Mouse (Mus musculus): Measurements from ENCODE around the gene Exoc2. TPM values are rescaled to one million over a fixed set of nuclear protein-coding genes. Genes with fewer than 3 reads are reported as not detected.

Gene Exoc2
- polyA plus RNA-seq (2015; fragmentation: Nextera tagmentation; extraction: Ambion mirVana) = 18.6 and 20.1 TPM in 2 replicates

- peak within 1 kb of the TSS; percentile 92 for H3K9ac ChIP-seq
Observed at GRCm38 (mm10) chr13:30973501-30974246, at the start of gene Exoc2, which contains the start of gene Gm5447. Gene Exoc2 (minus strand): TSS chr13:30974093. Gene Gm5447 (plus strand): TSS chr13:30974204.

DNA sequence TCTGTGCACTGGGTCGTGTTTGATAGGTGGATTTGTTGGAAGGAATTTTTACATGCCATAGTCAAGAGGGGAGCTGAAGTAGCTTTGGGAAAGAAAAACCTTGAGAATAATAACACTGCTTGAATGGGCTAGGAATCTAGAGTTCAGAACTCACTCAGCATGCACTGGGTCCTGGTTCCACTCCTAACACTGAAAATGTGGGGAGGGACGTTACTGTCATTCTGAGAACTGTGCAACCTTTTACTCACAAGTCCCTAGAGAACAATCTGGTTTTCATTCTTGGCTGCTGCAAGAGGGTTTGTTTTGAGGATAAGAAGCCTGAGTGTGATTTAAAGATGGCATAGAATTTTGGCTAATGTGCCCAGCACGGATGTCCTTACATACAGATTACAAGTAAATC lies 49.8 kb upstream of the Exoc2 start:
- Histone ChIP-seq H3K9me3 (replicated peaks) (no peaks in the 10 kb centered on the region), H3K27ac (no peak overlapping the region), H3K9ac (no peak overlapping the region), H3K4me3 (no peak overlapping the region), H3K4me2 (no peak overlapping the region), H3K4me1 (replicated peaks) (no peaks in the 10 kb centered on the region), H3K27me3 (no peaks in the 10 kb centered on the region), H3K36me3 (no peaks in the 10 kb centered on the region)
- WGBS = 62% methylated on average over 3 of the region's 3 CpGs
- ATAC-seq (replicated peaks; ENCODE audit: insufficient number of reproducible peaks, insufficient read depth, low FRiP score, low read depth) = no peak

More at GRCm38 (mm10) chr13:30973501-30974246, at the start of gene Exoc2, which contains the start of gene Gm5447:
- no peaks in the 10 kb centered on the region for H3K36me3 ChIP-seq
- ATAC-seq (replicated peaks; ENCODE audit: insufficient number of reproducible peaks, insufficient read depth, low FRiP score, low read depth) = peak; percentile 96
- under 1% methylated on average over 54 of the region's 54 CpGs for WGBS
- H3K4me1 ChIP-seq (replicated peaks) = peaks cover 16% of the 10 kb centered on the region
- no peaks in the 10 kb centered on the region for H3K9me3 ChIP-seq (replicated peaks)
- H3K4me3 ChIP-seq = peak within 1 kb of the TSS; percentile 100
- H3K27ac ChIP-seq = peak within 1 kb of the TSS; percentile 86
- no peaks in the 10 kb centered on the region for H3K27me3 ChIP-seq
- H3K4me2 ChIP-seq = peak within 1 kb of the TSS; percentile 72

- no peak overlapping the region for H3K27ac ChIP-seq
- WGBS = 55% methylated on average over 6 of the region's 6 CpGs
- ATAC-seq (replicated peaks; ENCODE audit: insufficient number of reproducible peaks, insufficient read depth, low FRiP score, low read depth) = no peak
Observed at GRCm38 (mm10) chr13:31021927-31022326, 48.0 kb upstream of the Exoc2 start.

GRCm38 (mm10) chr13:31021514-31021913 lies 47.6 kb upstream of the Exoc2 start:
- Histone ChIP-seq H3K4me1 (replicated peaks) (no peaks in the 10 kb centered on the region), H3K27ac (no peak overlapping the region), H3K9me3 (replicated peaks) (no peaks in the 10 kb centered on the region), H3K4me2 (no peak overlapping the region), H3K36me3 (no peaks in the 10 kb centered on the region), H3K4me3 (no peak overlapping the region), H3K9ac (no peak overlapping the region), H3K27me3 (no peaks in the 10 kb centered on the region)
- 44% methylated on average over 4 of the region's 4 CpGs for WGBS
- ATAC-seq (replicated peaks; ENCODE audit: insufficient number of reproducible peaks, insufficient read depth, low FRiP score, low read depth) = no peak

More at GRCm38 (mm10) chr13:31021927-31022326, 48.0 kb upstream of the Exoc2 start:
- Histone ChIP-seq H3K4me1 (replicated peaks) (no peaks in the 10 kb centered on the region), H3K9me3 (replicated peaks) (no peaks in the 10 kb centered on the region), H3K4me2 (no peak overlapping the region), H3K9ac (no peak overlapping the region), H3K36me3 (no peaks in the 10 kb centered on the region), H3K4me3 (no peak overlapping the region), H3K27me3 (no peaks in the 10 kb centered on the region)

DNA sequence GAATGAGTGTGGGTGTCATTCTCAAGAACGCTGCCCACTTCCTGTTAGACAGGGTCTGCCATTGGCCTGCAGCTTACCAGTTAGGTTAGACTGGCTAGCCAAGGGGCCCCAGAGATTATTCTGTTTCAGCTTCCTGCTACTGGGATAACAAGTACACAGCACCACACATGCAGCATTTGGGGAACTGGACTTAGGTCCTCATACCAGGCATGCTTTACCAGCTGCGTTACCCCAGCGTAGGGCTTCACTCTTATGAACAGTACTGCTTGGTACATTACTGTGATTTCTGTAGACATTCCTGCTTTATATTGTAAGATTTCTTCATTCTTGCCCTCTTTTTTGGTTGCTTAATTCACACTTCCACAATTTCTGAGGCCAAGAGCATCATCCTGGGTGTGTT lies 43.7 kb upstream of the Exoc2 start:
- no peak overlapping the region for H3K4me2 ChIP-seq
- H3K9ac ChIP-seq = no peak overlapping the region
- no peak overlapping the region for H3K27ac ChIP-seq
- H3K9me3 ChIP-seq (replicated peaks) = no peaks in the 10 kb centered on the region
- no peak for ATAC-seq (replicated peaks; ENCODE audit: insufficient number of reproducible peaks, insufficient read depth, low FRiP score, low read depth)
- no peaks in the 10 kb centered on the region for H3K4me1 ChIP-seq (replicated peaks)
- no peaks in the 10 kb centered on the region for H3K27me3 ChIP-seq
- H3K36me3 ChIP-seq = no peaks in the 10 kb centered on the region
- H3K4me3 ChIP-seq = no peak overlapping the region
- WGBS = 81% methylated on average over 3 of the region's 3 CpGs

DNA sequence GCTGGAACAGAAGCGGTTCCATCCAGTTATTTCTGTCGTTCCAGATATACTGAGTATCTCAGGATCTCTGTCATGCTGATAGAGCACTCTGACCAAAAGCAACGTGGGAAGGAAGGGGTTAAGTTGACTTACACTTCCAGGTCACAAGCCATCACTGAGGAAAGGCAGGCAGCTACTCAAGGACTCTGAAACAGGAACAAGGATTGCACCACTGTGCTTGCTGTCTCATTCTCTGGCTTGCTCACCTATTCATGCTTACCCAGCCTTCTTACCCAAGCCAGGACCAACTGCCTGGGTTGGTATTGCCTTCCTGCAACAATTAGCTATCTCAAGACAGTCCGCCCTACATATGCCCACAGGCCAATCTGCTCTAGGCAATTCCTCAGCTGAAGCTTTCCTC lies 31.1 kb upstream of the Exoc2 start:
- no peak overlapping the region for H3K27ac ChIP-seq
- H3K4me2 ChIP-seq = 0 out of 2 replicates have a peak overlapping the region, but pooled peaks have one; percentile 21
- H3K4me1 ChIP-seq (replicated peaks) = no peaks in the 10 kb centered on the region
- no peaks in the 10 kb centered on the region for H3K36me3 ChIP-seq
- H3K27me3 ChIP-seq = no peaks in the 10 kb centered on the region
- H3K9ac ChIP-seq = no peak overlapping the region
- no peaks in the 10 kb centered on the region for H3K9me3 ChIP-seq (replicated peaks)
- 56% methylated on average over 4 of the region's 4 CpGs for WGBS
- H3K4me3 ChIP-seq = no peak overlapping the region
- ATAC-seq (replicated peaks; ENCODE audit: insufficient number of reproducible peaks, insufficient read depth, low FRiP score, low read depth) = no peak

GRCm38 (mm10) chr13:31004458-31004857 lies 30.6 kb upstream of the Exoc2 start:
- Histone ChIP-seq H3K4me1 (replicated peaks) (no peaks in the 10 kb centered on the region), H3K4me3 (no peak overlapping the region), H3K9me3 (replicated peaks) (no peaks in the 10 kb centered on the region), H3K9ac (no peak overlapping the region), H3K36me3 (no peaks in the 10 kb centered on the region), H3K27ac (no peak overlapping the region), H3K4me2 (peak overlapping the region; percentile 21; the same call in 1 of the 2 replicates), H3K27me3 (no peaks in the 10 kb centered on the region)
- ATAC-seq (replicated peaks; ENCODE audit: insufficient number of reproducible peaks, insufficient read depth, low FRiP score, low read depth) = no peak
- WGBS = 45% methylated on average over 12 of the region's 12 CpGs

DNA sequence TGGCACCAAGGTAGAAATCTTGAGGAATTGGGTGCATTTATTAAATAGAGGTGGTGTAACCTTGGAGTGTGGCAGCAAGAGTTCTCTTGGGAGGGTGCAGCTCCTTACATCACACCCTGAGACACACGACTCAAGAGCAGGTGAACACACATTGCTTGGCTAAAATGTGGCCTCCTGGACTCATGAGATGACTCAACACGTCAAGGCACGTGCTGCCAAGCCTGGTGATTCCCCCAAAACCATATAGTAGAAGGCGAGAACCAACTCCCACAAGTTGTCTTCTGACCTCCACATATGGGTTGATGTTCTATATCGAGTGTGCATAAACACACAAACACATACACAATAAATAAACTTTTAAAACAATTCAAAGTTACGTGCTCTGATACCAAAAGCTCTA lies 25.9 kb upstream of the Exoc2 start:
- Histone ChIP-seq H3K9me3 (replicated peaks) (no peaks in the 10 kb centered on the region), H3K4me3 (no peak overlapping the region), H3K27me3 (no peaks in the 10 kb centered on the region; the same call in 1 of the 2 replicates), H3K9ac (no peak overlapping the region), H3K36me3 (no peaks in the 10 kb centered on the region), H3K4me2 (no peak overlapping the region), H3K27ac (no peak overlapping the region), H3K4me1 (replicated peaks) (no peaks in the 10 kb centered on the region)
- 67% methylated on average over 6 of the region's 6 CpGs for WGBS
- no peak for ATAC-seq (replicated peaks; ENCODE audit: insufficient number of reproducible peaks, insufficient read depth, low FRiP score, low read depth)

DNA sequence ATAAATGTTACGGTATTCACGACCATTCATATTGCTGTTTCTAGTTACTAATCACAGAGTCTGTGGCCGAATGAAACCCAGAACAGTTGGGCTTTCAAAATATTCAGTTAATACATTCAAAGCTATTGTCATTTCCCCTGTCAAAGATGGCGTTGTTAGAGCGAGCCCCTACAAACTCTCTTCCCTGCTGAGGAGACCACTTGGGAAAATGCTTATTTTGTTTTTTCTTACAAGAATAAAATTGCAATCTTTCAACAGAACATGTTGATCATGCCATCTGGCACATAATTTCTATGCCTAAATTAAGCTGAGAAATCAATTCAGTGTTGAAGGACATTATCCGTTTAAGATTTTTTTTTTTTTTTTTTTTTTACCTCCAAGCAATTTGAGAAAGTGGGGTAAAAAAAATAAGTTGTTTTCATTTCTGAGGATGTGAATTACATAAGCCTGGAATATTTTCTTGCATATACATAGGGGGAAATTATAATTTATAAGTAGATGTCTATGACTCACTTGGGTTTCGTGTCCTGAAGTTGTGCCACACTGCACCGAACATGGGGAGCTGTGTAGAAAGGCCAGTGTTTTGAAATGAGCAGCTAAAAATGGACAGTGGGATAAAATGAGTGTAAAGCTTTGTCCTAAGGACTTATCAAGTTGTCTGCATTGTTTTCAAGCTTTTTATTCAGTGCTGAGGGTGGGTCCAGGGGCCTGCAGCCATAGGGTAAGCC lies 23.8 kb upstream of the Exoc2 start:
- H3K4me3 ChIP-seq = no peak overlapping the region
- H3K27ac ChIP-seq = no peak overlapping the region
- no peaks in the 10 kb centered on the region for H3K9me3 ChIP-seq (replicated peaks)
- H3K36me3 ChIP-seq = no peaks in the 10 kb centered on the region
- no peak overlapping the region for H3K9ac ChIP-seq
- no peak for ATAC-seq (replicated peaks; ENCODE audit: insufficient number of reproducible peaks, insufficient read depth, low FRiP score, low read depth)
- H3K4me2 ChIP-seq = no peak overlapping the region
- 81% methylated on average over 8 of the region's 8 CpGs for WGBS
- no peaks in the 10 kb centered on the region for H3K4me1 ChIP-seq (replicated peaks)
- no peaks in the 10 kb centered on the region; the same call in 1 of the 2 replicates for H3K27me3 ChIP-seq

DNA sequence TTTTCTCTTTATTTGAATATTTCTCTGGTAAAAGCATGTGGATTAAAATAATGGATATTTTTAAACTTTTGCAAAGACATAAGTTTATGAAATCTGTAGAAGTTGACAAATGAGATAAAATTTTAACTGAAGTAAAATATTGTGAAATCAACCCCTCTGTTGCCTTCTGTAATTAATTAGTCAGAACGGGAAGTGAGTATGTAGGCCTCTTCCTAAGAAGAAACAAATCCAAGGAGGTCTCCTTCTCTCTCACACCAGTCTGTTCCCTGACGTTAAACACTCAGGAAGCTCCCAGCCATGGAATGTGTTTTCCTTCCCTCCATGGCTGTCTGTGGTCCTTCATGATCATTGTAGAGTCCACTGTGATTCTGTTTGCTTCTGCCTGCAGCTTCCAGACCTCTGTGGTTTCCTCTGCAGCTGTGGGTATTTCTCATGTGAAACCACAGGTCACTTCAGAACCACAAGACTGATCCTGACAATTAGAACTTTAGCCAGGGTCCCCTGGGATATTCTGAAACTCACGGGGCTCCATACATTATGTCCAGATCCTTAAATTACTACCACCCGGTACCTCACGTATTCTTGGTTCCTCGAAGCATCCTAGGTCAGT lies 20.5 kb upstream of the Exoc2 start:
- H3K4me1 ChIP-seq (replicated peaks) = no peaks in the 10 kb centered on the region
- ATAC-seq (replicated peaks; ENCODE audit: insufficient number of reproducible peaks, insufficient read depth, low FRiP score, low read depth) = no peak
- H3K27ac ChIP-seq = no peak overlapping the region
- 74% methylated on average over 6 of the region's 6 CpGs for WGBS
- no peak overlapping the region for H3K4me2 ChIP-seq
- H3K4me3 ChIP-seq = no peak overlapping the region
- no peak overlapping the region for H3K9ac ChIP-seq
- no peaks in the 10 kb centered on the region for H3K36me3 ChIP-seq
- H3K9me3 ChIP-seq (replicated peaks) = no peaks in the 10 kb centered on the region
- peaks cover 6% of the 10 kb centered on the region; the same call in 1 of the 2 replicates for H3K27me3 ChIP-seq

- Histone ChIP-seq H3K9ac (no peak overlapping the region), H3K9me3 (replicated peaks) (no peaks in the 10 kb centered on the region), H3K4me1 (replicated peaks) (no peaks in the 10 kb centered on the region), H3K27ac (no peak overlapping the region), H3K4me3 (no peak overlapping the region), H3K27me3 (peaks cover 6% of the 10 kb centered on the region; the same call in 1 of the 2 replicates), H3K4me2 (no peak overlapping the region), H3K36me3 (no peaks in the 10 kb centered on the region)
- WGBS = 31% methylated on average over 3 of the region's 3 CpGs
- ATAC-seq (replicated peaks; ENCODE audit: insufficient number of reproducible peaks, insufficient read depth, low FRiP score, low read depth) = no peak
Observed at GRCm38 (mm10) chr13:30993819-30994218, 19.9 kb upstream of the Exoc2 start.
